Mouse (Mus musculus) stomach, embryonic 14.5 days (tissue): ENCODE data around the gene Smco2. TPM values are rescaled to one million over a fixed set of nuclear protein-coding genes. Genes with fewer than 3 reads are reported as not detected.

Experiments used
- ATAC-seq: fragments of 200-750 bp; cut with Nextera tagmentation; 2 replicates; pipeline ENCODE4 v1.8.0; 2017; ENCODE audit warnings: low read depth, moderate TSS enrichment; ENCODE audit not compliant: insufficient number of reproducible peaks, insufficient read depth, low FRiP score
- H3K27ac ChIP-seq: fragments of 300-500 bp; sonication (generic); 2 replicates; pipeline ENCODE4 v1.5.1; 2014; ENCODE audit warnings: mild to moderate bottlenecking, low read length, moderate library complexity, mixed read lengths
- H3K27me3 ChIP-seq: fragments of 300-500 bp; sonication (generic); 2 replicates; pipeline ENCODE4 v1.6.1; 2014; ENCODE audit warnings: low read length, control low read depth, mixed read lengths; ENCODE audit not compliant: control insufficient read depth, insufficient read depth
- H3K36me3 ChIP-seq: fragments of 300-500 bp; sonication (generic); 2 replicates; pipeline ENCODE4 v1.6.1; 2014; ENCODE audit warnings: mild to moderate bottlenecking, control low read depth, low read length, moderate library complexity, mixed read lengths; ENCODE audit not compliant: control insufficient read depth, insufficient read depth
- H3K4me1 ChIP-seq: fragments of 300-500 bp; sonication (generic); 2 replicates; pipeline ENCODE4 v1.6.1; 2014; ENCODE audit warnings: low read length, control low read depth, mixed read lengths; ENCODE audit not compliant: control insufficient read depth, insufficient read depth
- H3K4me2 ChIP-seq: fragments of 300-500 bp; sonication (generic); replicated peaks from 2 replicates; pipeline ENCODE4 v1.6.1; 2014; ENCODE audit warnings: low read depth, low read length, control low read depth
- H3K4me3 ChIP-seq: fragments of 300-500 bp; sonication (generic); 2 replicates; pipeline ENCODE4 v1.5.1; 2014; ENCODE audit warnings: low read depth, low read length, control low read depth
- H3K9ac ChIP-seq: fragments of 300-500 bp; sonication (generic); replicated peaks from 2 replicates; pipeline ENCODE4 v1.6.1; 2014; ENCODE audit warnings: low read depth, mild to moderate bottlenecking, control low read depth, low read length, moderate library complexity, mixed read lengths
- H3K9me3 ChIP-seq: fragments of 300-500 bp; sonication (generic); 2 replicates; pipeline ENCODE4 v1.6.1; 2016; ENCODE audit warnings: low read depth, low read length, control low read depth; ENCODE audit not compliant: control insufficient read depth
- WGBS: fragments of 180-500 bp; shearing (Covaris S2); extraction: QIAGEN DNeasy Blood & Tissue Kit; methylation state at CpG from one replicate; pipeline ENCODE4 v1.1.7; 2014; 5-methylcytosine and 5-hydroxymethylcytosine counted together
- polyA plus RNA-seq: library from polyadenylated mRNA; unstranded; fragments of >200 nt; fragmentation: Nextera tagmentation; extraction: Ambion mirVana; gene quantifications from 2 replicates; pipeline ENCODE4 v1.2.1, GENCODE M21; 2014

The Smco2 gene
- not detected in 2 replicates for polyA plus RNA-seq

- Histone ChIP-seq H3K9me3 (0 out of 2 replicates have a peak, but pooled peaks cover 3% of the 10 kb centered on the region), H3K9ac (no peak within 1 kb of the TSS), H3K4me3 (no peak within 1 kb of the TSS), H3K36me3 (no peaks in the 10 kb centered on the region), H3K4me1 (0 out of 2 replicates have a peak, but pooled peaks cover 6% of the 10 kb centered on the region), H3K4me2 (no peak within 1 kb of the TSS), H3K27ac (no peak within 1 kb of the TSS), H3K27me3 (no peaks in the 10 kb centered on the region)
- no peak for ATAC-seq
- WGBS, result 77% methylated on average over 4 of the region's 4 CpGs
Measured at GRCm38 (mm10) chr6:146850050-146850449, at the start of gene Smco2. TSS of gene Smco2 (plus strand) at chr6:146850104.

- Histone ChIP-seq H3K9me3 (no peaks in the 10 kb centered on the region), H3K4me2 (no peak overlapping the region), H3K36me3 (no peaks in the 10 kb centered on the region), H3K27ac (no peak overlapping the region), H3K9ac (no peak overlapping the region), H3K27me3 (no peaks in the 10 kb centered on the region), H3K4me3 (no peak overlapping the region), H3K4me1 (no peaks in the 10 kb centered on the region)
- no peak for ATAC-seq
- 93% methylated on average over 6 of the region's 6 CpGs for WGBS
Measured at GRCm38 (mm10) chr6:146809991-146810390, 39.9 kb upstream of the Smco2 start.

DNA sequence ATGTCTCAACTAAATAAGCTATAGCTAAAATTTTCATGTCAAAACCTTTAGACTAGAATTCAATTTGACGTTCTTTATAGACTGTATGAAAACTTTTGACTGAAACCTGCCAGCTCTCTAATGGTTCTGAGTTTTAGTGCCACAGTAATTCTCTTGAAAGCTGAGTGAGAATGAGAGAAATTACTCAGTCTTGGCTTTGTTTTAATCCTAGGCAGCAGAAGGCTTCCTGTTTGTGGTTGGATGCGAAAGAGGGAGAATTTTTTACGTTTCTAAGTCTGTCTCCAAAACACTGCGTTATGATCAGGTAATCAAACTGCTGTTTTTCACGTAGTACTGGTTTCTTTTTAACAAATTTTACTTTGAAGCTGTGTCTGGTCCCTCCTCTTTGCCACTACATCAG is 36.9 kb upstream of the Smco2 start:
- H3K4me1 ChIP-seq, result no peaks in the 10 kb centered on the region
- WGBS, result 89% methylated on average over 5 of the region's 5 CpGs
- ATAC-seq, result no peak
- H3K9me3 ChIP-seq, result no peaks in the 10 kb centered on the region
- no peak overlapping the region for H3K4me2 ChIP-seq
- no peak overlapping the region for H3K4me3 ChIP-seq
- no peaks in the 10 kb centered on the region for H3K36me3 ChIP-seq
- no peak overlapping the region for H3K9ac ChIP-seq
- H3K27ac ChIP-seq, result no peak overlapping the region
- H3K27me3 ChIP-seq, result no peaks in the 10 kb centered on the region

DNA sequence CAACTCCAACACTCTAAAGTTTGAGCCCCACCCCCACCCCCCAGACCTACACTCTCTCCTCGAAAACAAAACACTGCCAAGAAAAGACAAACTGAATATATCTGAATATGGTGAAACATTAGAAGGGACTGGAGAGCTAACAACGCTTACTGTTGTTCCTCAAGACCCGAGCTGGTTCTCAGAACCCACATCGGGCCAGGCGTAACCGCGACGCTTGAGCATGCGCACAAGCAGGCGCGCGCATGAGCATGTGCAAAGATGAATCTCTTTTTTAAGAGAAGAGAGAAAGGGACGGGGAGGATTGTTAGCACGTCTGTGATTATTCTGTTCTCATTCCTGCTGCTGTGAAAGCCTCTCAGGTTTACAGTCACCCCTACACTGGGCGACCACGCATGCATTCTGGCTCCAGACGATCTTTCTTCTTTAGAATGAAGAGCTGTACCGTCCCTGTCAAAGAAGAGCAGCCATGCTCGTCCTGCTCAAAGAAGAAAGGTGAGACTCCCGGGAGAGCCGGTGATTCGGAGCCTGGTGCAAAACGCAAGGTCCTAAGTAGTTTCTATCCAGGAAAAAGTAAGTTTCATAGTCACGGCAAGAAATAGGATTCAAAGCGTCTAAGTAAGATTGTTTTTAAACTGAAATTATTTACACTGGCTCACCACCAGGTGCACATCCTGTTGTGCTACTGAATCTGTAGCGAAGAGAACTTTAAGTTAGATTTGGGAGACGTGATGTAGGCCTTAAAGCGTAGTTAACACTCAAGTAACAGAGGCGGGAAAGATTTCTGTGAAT is 29.5 kb upstream of the Smco2 start:
- H3K9me3 ChIP-seq, result no peaks in the 10 kb centered on the region
- ATAC-seq, result no peak
- no peak overlapping the region for H3K4me2 ChIP-seq
- H3K4me3 ChIP-seq, result no peak overlapping the region
- WGBS, result 86% methylated on average over 29 of the region's 29 CpGs
- H3K27ac ChIP-seq, result no peak overlapping the region
- H3K9ac ChIP-seq, result no peak overlapping the region
- H3K27me3 ChIP-seq, result no peaks in the 10 kb centered on the region
- H3K36me3 ChIP-seq, result no peaks in the 10 kb centered on the region
- H3K4me1 ChIP-seq, result no peaks in the 10 kb centered on the region

GRCm38 (mm10) chr6:146821958-146822357 is 27.9 kb upstream of the Smco2 start:
- ATAC-seq, result peak; percentile 71
- Histone ChIP-seq H3K4me2 (no peak overlapping the region), H3K4me3 (no peak overlapping the region), H3K9ac (no peak overlapping the region), H3K4me1 (no peaks in the 10 kb centered on the region), H3K27me3 (no peaks in the 10 kb centered on the region), H3K9me3 (no peaks in the 10 kb centered on the region), H3K27ac (no peak overlapping the region), H3K36me3 (no peaks in the 10 kb centered on the region)
- 64% methylated on average over 13 of the region's 13 CpGs for WGBS

DNA sequence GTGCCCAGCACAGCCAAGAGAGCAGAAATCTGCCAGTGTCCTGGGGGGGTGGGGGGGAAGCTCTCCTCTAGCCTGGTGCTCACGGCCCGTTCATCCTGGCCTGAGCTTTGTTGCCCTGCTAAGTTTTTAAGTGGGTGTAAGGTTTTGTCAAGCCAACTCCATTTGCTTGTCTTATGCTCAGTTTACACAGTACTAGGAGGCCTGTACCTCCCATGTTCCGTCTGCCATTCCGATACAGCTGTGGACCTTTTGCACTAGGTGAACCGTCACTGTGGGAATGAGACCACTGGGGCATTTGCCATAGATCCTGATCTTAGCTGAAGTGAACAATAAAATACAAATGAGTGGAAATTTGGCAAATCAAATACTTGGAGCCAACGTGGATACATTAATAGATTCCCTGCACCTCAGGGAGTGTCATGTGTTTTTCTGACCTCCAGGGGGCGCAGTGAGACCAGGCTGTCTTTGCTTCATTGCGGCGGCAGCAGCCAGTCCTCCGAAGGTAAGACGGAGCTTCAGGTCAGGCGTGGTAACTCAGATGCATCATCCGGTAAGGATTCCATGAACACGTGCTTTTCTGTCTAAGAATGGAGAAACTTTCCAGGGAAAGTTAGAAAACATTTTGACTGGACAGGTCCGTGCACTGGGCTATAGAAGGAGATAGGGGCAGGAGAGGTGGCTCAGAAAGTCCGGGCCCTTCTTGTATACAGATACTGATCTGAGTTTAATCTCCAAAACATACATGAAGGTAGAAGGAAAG is 25.0 kb upstream of the Smco2 start:
- no peak overlapping the region for H3K4me2 ChIP-seq
- H3K36me3 ChIP-seq, result no peaks in the 10 kb centered on the region
- no peaks in the 10 kb centered on the region for H3K27me3 ChIP-seq
- WGBS, result 43% methylated on average over 16 of the region's 16 CpGs
- no peak overlapping the region for H3K4me3 ChIP-seq
- ATAC-seq, result no peak
- no peaks in the 10 kb centered on the region for H3K4me1 ChIP-seq
- H3K9me3 ChIP-seq, result no peaks in the 10 kb centered on the region
- no peak overlapping the region for H3K27ac ChIP-seq
- H3K9ac ChIP-seq, result no peak overlapping the region

- Histone ChIP-seq H3K27ac (no peak overlapping the region), H3K9ac (no peak overlapping the region), H3K27me3 (no peaks in the 10 kb centered on the region), H3K36me3 (no peaks in the 10 kb centered on the region), H3K4me3 (no peak overlapping the region), H3K9me3 (no peaks in the 10 kb centered on the region), H3K4me1 (no peaks in the 10 kb centered on the region), H3K4me2 (no peak overlapping the region)
- WGBS, result 95% methylated on average over 1 of the region's 1 CpGs
- ATAC-seq, result no peak
Measured at GRCm38 (mm10) chr6:146825487-146825773, 24.5 kb upstream of the Smco2 start.

GRCm38 (mm10) chr6:146831320-146831719 is 18.6 kb upstream of the Smco2 start:
- ATAC-seq, result no peak
- Histone ChIP-seq H3K9me3 (no peaks in the 10 kb centered on the region), H3K27me3 (no peaks in the 10 kb centered on the region), H3K4me3 (no peak overlapping the region), H3K4me2 (no peak overlapping the region), H3K4me1 (no peaks in the 10 kb centered on the region; the same call in 1 of the 2 replicates), H3K27ac (no peak overlapping the region), H3K36me3 (no peaks in the 10 kb centered on the region), H3K9ac (no peak overlapping the region)
- 84% methylated on average over 12 of the region's 12 CpGs for WGBS
